Mouse (Mus musculus) embryonic stem cell, embryonic (primary cell): ENCODE measurements at regions not wholly inside any gene's neighbourhood (a gene's known extent, or its start where the extent isn't known, plus 50 kb on each side); places are given as distances from the start of the nearest gene placed in this dataset.

Experiments
- CTCF ChIA-PET, 4 experiments: fragments of 300-600 bp in 2 of 4; fragments of 350-600 bp in 2 of 4; sonication (Branson Sonifier 250); formaldehyde crosslinking; loops; one replicate each; lab custom pipeline; 2022; ENCODE audit warnings: inconsistent platforms in 2 of 4; lab: Charles Lee
- POLR2A ChIA-PET, 4 experiments: fragments of 300-600 bp in 2 of 4; fragments of 350-600 bp in 2 of 4; sonication (Branson Sonifier 250); formaldehyde crosslinking; loops; one replicate each; lab custom pipeline; 2022; ENCODE audit warnings: antibody characterized with exemption in 4 of 4, inconsistent platforms in 1 of 4; lab: Charles Lee

DNA sequence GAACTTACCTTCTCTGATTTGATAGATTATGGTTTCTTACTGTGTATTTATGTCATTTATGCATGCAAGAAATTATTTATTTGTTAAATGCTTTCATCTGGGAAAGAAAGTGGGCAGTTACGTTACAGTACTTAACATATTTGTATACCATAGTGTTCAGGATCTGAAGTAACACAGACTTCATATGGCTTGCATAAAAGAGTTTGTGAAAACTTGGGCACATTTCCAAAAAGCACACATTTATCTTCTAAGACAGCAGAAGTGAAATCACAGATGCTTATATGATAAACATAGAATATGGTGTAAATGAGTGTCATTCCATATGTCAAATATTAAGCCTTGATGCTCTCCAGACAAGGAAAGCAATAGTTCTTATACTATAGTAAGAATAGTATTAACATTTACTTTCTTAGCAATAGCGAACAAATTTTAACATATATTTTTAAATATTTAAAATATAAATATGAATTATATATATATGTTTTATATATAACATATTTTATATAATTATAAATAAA lies 4549.1 kb upstream of the Gm7489 start:
- POLR2A ChIA-PET, result no interaction called here
- CTCF ChIA-PET, result no interaction called here

DNA sequence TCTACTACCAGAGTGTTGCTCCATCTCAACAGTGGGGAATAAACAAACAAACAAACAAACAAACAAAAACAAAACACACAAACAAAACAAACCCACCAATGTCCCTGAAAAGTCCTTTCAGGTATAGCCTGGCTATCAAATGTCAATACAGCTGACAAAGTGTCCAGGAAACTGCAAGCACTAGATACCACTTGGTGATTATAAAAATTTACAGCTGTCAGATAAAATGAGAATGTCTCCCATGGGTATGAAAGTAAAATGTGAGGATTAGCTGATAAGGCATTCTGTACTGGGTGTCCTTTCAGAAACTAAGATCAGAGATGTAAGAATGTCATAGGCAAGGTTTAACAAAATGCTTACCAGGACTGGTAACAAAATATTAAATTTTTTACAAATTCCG lies 4537.7 kb upstream of the Gm7489 start:
- POLR2A ChIA-PET, result no interaction called here

DNA sequence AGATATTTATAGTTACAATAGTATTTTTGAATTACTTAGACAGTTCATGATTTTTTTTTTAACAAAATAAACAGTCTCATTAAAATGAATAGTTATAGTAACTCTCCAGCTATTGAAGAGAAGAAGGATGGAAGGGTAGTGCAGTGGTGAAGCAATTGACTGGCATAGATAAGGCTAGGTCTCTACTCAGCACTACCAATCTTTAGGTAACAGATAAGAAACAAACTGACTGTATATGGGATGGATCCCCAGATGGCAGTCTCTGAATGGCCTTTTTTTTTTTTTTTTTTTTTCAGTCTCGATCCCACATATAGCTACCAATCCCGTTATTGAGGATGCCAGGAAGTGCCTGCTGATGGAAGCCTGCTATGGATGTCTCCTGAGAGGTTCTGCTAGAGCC lies 4528.6 kb upstream of the Gm7489 start:
- ChIA-PET CTCF (interaction anchor here in 2 of 4 experiments (0.6 to 0.7 kb wide), 3 partner anchors 173 to 722 kb away, joined by 4 to 10 read pairs (median 4); no protein-coding TSS in a partner anchor), POLR2A (no interaction called here)

More for the DNA sequence above, 4537.7 kb upstream of the Gm7489 start:
- CTCF ChIA-PET, result no interaction called here

DNA sequence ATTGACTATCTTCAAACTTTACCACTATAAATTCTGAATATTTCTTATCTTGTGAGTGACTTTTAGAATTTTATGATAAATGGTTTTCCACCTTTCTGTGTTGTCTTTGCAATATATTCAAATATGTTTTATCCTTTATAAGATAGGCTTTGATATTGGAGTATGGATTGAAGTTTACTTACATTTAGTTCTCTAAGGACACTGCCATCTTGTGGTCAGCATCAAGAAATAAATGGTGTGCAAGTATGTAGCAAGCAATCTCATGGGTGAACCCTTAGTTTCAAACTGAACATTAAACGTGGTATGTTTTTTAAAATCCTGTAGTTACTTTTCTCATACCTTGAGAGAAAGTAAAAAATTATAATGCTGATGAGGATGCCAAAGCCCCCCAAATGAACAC lies 4488.7 kb upstream of the Gm7489 start:
- POLR2A ChIA-PET, result no interaction called here
- CTCF ChIA-PET, result no interaction called here

DNA sequence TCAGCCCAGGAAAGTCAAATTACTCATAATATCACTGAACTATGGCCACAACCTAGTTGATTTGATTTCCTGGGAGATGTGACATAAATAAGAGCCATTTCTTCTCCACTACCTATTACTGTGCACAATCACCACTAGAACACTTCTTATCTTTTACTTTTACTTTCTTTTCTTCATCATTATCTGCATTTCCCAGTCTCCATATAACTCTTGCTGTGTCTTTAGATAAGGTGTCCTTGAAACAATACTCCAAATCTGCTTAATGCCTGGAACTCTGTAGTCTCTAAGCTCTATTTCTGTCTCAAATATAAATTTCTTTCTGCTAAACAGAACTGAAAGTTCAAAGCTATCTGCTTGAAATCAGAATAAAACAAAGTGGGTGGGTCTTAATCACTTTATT lies 4471.0 kb upstream of the Gm7489 start:
- POLR2A ChIA-PET, result no interaction called here
- CTCF ChIA-PET, result interaction anchor here in 1 of 4 experiments (0.6 kb wide), 1 partner anchor 22 kb away, joined by 3 read pairs; no protein-coding TSS in a partner anchor

DNA sequence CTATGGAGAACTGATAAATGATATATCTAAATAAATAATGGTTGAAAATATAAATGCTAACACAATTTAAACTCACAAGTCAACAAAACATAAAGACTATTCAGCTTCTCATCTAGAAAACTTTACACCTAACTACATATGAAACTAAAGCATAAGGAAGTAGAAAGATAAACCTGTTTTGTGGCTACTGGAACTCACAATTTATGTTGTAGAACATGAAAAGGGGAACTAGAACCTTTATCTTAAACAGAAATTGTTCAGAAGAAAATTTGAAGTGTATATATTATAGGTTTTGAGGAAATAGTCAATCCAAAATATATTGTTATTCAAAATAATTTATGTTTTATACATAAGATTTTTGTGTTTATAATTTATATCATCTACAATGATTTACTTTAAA lies 4433.4 kb upstream of the Gm7489 start:
- CTCF ChIA-PET, result no interaction called here

DNA sequence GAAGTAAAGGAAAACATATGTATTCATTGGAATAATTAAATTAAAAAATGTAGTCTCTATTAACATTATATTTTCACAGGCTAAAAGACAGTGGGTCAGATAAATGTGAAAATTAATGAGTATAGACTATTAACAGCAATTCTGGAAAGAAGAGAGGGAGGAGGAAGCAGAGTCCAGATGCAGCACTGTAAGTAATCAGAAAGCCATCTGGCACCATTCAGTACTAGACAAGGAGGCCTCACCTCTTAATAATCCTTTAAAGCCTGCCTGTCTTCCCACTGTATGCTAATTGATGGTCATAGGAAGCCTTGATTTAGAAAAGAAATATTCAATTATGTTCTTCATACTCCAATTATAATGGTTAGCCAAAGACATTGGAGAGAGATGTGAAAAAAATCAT lies 4400.1 kb upstream of the Gm7489 start:
- ChIA-PET POLR2A (no interaction called here), CTCF (no interaction called here)

More for the DNA sequence above, 4433.4 kb upstream of the Gm7489 start:
- POLR2A ChIA-PET, result no interaction called here

DNA sequence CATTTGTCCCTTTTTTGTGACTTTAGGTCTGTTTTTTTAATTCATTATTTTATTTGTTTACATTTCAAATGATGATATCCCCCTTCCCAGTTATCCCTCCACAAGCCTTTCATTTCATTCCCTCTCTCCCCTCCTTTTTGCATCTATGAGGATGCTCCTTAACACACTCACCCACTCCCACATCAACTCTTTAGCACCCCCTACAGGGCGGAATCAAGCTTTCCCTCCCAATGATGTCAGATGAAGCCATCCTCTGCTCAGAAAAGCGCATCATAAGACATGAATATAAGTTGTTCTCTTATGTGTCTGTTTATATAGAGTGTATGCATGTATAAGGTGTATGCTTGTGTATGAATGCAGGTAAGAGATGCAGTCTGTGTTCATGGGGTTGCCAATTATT lies 4391.9 kb upstream of the Gm7489 start:
- CTCF ChIA-PET, result interaction anchor here in 2 of 4 experiments (0.6 to 1.0 kb wide), 2 partner anchors 19 to 271 kb away, joined by 3 to 5 read pairs; no protein-coding TSS in a partner anchor
- POLR2A ChIA-PET, result no interaction called here

DNA sequence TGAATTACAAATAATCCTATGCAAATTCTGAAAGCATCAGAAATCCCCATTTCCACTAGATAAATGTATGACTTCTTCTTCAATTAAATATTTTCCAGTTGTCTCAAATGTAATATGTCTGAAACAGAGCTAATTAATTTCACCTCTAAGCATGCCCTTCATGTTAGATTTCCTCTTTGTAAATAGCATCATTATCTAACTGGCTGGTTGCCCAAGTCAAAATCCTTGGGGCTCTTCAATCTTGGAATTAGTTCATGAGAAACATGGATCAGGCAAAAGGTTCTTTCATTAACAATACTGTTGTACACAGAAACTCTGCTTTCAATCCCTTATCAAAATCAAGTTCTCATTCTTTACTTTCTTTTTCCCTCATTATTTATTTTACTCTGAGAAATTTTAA lies 4382.9 kb upstream of the Gm7489 start:
- ChIA-PET POLR2A (no interaction called here), CTCF (no interaction called here)
